Mouse (Mus musculus) c-Kit-positive CD71-positive TER-119-positive erythroid progenitor cells, embryonic 14.5 days (primary cell): ENCODE data around the gene AC161166.1.

Experiments used
- DNase-seq: peaks from one replicate; pipeline ENCODE4 v3.0.0-alpha.2; 2013; ENCODE audit warnings: low spot score

AC161166.1 gene

DNA sequence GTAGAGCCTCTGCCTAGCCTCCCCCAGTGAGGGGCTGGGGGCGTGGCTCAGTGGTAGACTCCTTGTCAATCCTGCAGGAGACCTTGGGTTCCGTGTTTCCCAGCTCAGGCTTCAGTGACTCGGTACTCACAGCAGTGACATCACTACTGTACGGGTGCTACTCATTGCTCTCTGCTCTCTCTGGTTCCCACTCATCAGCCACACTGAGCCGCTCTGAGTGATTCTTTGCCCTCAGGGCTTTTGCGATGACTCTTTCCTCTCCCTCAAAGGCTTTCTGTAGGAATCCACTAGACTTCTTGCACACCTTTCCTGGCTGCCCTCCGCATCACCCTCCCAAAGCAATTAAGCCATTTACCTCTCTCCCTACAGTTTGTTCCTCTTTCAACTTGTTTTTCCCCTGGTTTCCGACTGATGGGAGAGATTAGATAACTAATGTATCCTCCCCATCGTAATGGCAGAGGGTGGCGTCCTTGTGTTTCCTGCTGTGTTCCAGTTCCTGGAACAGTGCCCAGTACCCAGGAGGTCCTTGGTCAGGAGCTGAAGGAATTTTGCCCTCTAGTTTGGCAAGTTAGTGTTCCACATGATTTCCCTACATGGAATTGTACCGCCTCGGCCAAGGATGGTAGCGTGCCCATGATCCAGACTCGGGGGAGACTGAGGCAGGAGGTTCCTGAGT is 50.7 kb downstream of the AC161166.1 start:
- no peak for DNase-seq
